Mouse (Mus musculus) embryonic facial prominence, embryonic 11.5 days (tissue): ENCODE measurements at regions not wholly inside any gene's neighbourhood (a gene's known extent, or its start where the extent isn't known, plus 50 kb on each side); places are given as distances from the start of the nearest gene placed in this dataset.

Experiments used
- ATAC-seq: fragments of 200-750 bp; cut with Nextera tagmentation; replicated peaks from 2 replicates; pipeline ENCODE4 v1.8.0; 2017; ENCODE audit warnings: low read depth; ENCODE audit not compliant: insufficient number of reproducible peaks, low FRiP score, low TSS enrichment
- DNase-seq: peaks from one replicate; pipeline ENCODE4 v3.0.0-alpha.2; 2015; ENCODE audit warnings: low spot score
- H3K27ac ChIP-seq: fragments of 300-500 bp; sonication (generic); replicated peaks from 2 replicates; pipeline ENCODE4 v1.5.1; 2014; ENCODE audit warnings: mild to moderate bottlenecking, low read depth, low read length, control low read depth
- H3K27me3 ChIP-seq: fragments of 300-500 bp; sonication (generic); 2 replicates; pipeline ENCODE4 v1.6.1; 2014; ENCODE audit warnings: mild to moderate bottlenecking, low read length, moderate library complexity, mixed read lengths; ENCODE audit not compliant: control insufficient read depth, insufficient read depth
- H3K36me3 ChIP-seq: fragments of 300-500 bp; sonication (generic); replicated peaks from 2 replicates; pipeline ENCODE4 v1.6.1; 2014; ENCODE audit warnings: low read depth, mild to moderate bottlenecking, low read length, moderate library complexity, mixed read lengths; ENCODE audit not compliant: control insufficient read depth, insufficient read depth
- H3K4me1 ChIP-seq: fragments of 300-500 bp; sonication (generic); 2 replicates; pipeline ENCODE4 v1.6.1; 2014; ENCODE audit warnings: low read length, mixed read lengths; ENCODE audit not compliant: control insufficient read depth, insufficient read depth
- H3K4me2 ChIP-seq: fragments of 300-500 bp; sonication (generic); 2 replicates; pipeline ENCODE4 v1.6.1; 2014; ENCODE audit warnings: low read depth, mild to moderate bottlenecking, control low read depth, low read length, moderate library complexity
- H3K4me3 ChIP-seq: fragments of 300-500 bp; sonication (generic); 2 replicates; pipeline ENCODE4 v1.5.1; 2014; ENCODE audit warnings: low read depth, low read length, control low read depth
- H3K9ac ChIP-seq: fragments of 300-500 bp; sonication (generic); replicated peaks from 2 replicates; pipeline ENCODE4 v1.6.1; 2014; ENCODE audit warnings: mild to moderate bottlenecking, control low read depth, low read length
- H3K9me3 ChIP-seq: fragments of 300-500 bp; sonication (generic); replicated peaks from 2 replicates; pipeline ENCODE4 v1.6.1; 2016; ENCODE audit warnings: mild to moderate bottlenecking, low read length, inconsistent platforms, mixed read lengths; ENCODE audit not compliant: control insufficient read depth
- WGBS: fragments of 180-500 bp; shearing (Covaris S2); extraction: QIAGEN DNeasy Blood & Tissue Kit; methylation state at CpG from one replicate; pipeline ENCODE4 v1.1.7; 2014; 5-methylcytosine and 5-hydroxymethylcytosine counted together

GRCm38 (mm10) chr9:87649015-87649978 lies 81.8 kb downstream of the Tbx18 start:
- no peak for DNase-seq
- no peak overlapping the region for H3K4me3 ChIP-seq
- H3K4me2 ChIP-seq = no peak overlapping the region
- no peak for ATAC-seq
- no peak overlapping the region for H3K9ac ChIP-seq
- H3K4me1 ChIP-seq = no peaks in the 10 kb centered on the region
- no peaks in the 10 kb centered on the region for H3K27me3 ChIP-seq
- 61% methylated on average over 6 of the region's 6 CpGs for WGBS
- no peaks in the 10 kb centered on the region for H3K36me3 ChIP-seq
- no peak overlapping the region for H3K27ac ChIP-seq
- H3K9me3 ChIP-seq = no peaks in the 10 kb centered on the region

DNA sequence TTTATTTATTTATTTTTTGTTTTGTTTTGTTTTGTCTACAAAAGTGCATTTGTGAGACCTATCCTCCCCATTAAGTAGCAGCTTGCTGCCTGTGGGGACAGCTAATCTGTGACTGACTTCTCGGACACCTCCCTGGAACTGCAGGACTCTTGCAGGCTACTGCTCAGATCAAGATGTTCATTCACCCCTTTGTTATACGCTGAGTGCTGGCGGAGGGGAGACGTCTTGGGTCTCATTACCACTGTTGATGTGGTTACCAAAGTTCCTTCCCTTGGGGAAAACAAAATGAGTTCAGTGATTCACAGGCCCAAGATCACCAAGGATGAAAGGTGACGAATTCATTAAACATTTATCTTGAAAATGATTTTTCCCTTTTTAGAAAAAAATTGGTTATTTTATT lies 82.7 kb downstream of the Tbx18 start:
- ATAC-seq = no peak
- WGBS = 35% methylated on average over 5 of the region's 5 CpGs
- no peaks in the 10 kb centered on the region for H3K36me3 ChIP-seq
- H3K4me2 ChIP-seq = no peak overlapping the region
- no peaks in the 10 kb centered on the region for H3K4me1 ChIP-seq
- H3K27me3 ChIP-seq = no peaks in the 10 kb centered on the region
- no peak overlapping the region for H3K9ac ChIP-seq
- H3K27ac ChIP-seq = no peak overlapping the region
- DNase-seq = no peak
- no peaks in the 10 kb centered on the region for H3K9me3 ChIP-seq
- no peak overlapping the region for H3K4me3 ChIP-seq

- DNase-seq (no peak), ATAC-seq (no peak)
- Histone ChIP-seq H3K27ac (no peak overlapping the region), H3K4me2 (no peak overlapping the region), H3K4me3 (no peak overlapping the region), H3K27me3 (no peaks in the 10 kb centered on the region), H3K36me3 (no peaks in the 10 kb centered on the region), H3K9ac (no peak overlapping the region), H3K9me3 (no peaks in the 10 kb centered on the region), H3K4me1 (no peaks in the 10 kb centered on the region)
- 82% methylated on average over 5 of the region's 5 CpGs for WGBS
Measured at GRCm38 (mm10) chr9:87645032-87645431, 86.0 kb downstream of the Tbx18 start.

GRCm38 (mm10) chr9:87633863-87634630 lies 97.0 kb downstream of the Tbx18 start:
- Histone ChIP-seq H3K4me3 (no peak overlapping the region), H3K4me1 (no peaks in the 10 kb centered on the region), H3K9ac (no peak overlapping the region), H3K27me3 (no peaks in the 10 kb centered on the region), H3K36me3 (no peaks in the 10 kb centered on the region), H3K4me2 (no peak overlapping the region), H3K27ac (no peak overlapping the region), H3K9me3 (no peaks in the 10 kb centered on the region)
- ATAC-seq (no peak), DNase-seq (no peak)
- WGBS = 93% methylated on average over 5 of the region's 5 CpGs

DNA sequence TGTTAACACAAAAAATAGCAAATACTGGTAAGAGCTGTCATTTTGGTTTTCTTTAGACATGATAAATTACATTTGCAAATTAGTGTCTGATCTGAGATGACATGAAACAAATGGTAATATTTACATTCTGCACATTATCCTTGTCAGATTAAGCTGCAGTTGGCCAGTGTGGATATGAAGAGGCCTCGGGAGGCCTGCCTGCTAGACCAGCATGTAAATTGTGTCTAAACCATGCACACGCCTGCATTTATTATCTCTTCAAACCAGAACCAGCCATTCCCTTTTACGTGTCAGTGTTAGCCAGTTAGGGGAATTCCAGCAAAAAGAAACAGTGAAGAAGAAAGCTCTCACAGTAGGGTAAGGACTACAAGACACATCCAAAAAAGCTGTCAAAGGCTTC lies 104.6 kb downstream of the Tbx18 start:
- DNase-seq = no peak
- Histone ChIP-seq H3K4me3 (no peak overlapping the region), H3K27ac (no peak overlapping the region), H3K9me3 (no peaks in the 10 kb centered on the region), H3K27me3 (no peaks in the 10 kb centered on the region), H3K4me1 (no peaks in the 10 kb centered on the region), H3K9ac (no peak overlapping the region), H3K4me2 (no peak overlapping the region), H3K36me3 (no peaks in the 10 kb centered on the region)
- ATAC-seq = no peak
- WGBS = 73% methylated on average over 3 of the region's 3 CpGs

GRCm38 (mm10) chr9:87618238-87618673 lies 112.8 kb downstream of the Tbx18 start:
- WGBS = 34% methylated on average over 7 of the region's 7 CpGs

DNA sequence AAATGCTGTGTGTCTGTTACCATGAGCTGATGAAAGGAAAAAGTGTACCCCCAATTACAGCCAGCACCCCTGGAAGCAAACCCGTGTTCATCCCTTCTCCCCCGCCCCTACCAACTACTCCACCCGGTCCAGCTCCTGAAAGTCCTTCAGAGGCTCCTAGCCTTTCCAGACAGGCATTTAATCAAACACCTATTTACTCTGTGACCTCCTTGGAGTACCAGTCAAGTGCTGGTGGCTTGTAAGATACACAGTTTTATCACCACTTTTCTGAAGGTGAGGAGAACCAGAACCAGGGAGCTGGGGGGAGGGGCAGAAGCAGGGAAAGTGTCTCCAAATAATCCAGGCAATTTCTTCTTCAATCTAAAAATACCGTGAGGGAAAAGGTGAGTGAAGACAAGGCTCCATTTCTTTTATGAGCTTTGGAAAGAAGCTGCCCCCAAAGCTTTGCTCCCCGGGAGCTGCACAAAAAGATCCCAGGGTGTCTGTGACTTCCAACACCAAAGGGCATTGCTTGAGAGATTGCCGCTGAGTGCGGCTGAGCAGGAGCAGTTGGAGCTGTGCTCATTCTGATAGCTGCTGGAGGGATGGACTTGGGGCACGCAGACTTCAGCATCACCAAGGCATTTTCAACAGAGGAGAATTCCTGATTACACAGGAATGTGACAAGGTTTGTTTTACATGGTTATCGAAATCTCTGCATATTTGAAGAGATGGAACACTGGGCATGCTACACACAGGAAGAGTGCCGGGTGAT lies 123.0 kb downstream of the Tbx18 start:
- Histone ChIP-seq H3K4me2 (no peak overlapping the region), H3K27me3 (no peaks in the 10 kb centered on the region), H3K36me3 (no peaks in the 10 kb centered on the region), H3K4me1 (no peaks in the 10 kb centered on the region), H3K27ac (no peak overlapping the region), H3K4me3 (no peak overlapping the region), H3K9me3 (no peaks in the 10 kb centered on the region), H3K9ac (no peak overlapping the region)
- DNase-seq = no peak
- WGBS = 69% methylated on average over 10 of the region's 10 CpGs
- no peak for ATAC-seq

More at GRCm38 (mm10) chr9:87618238-87618673, 112.8 kb downstream of the Tbx18 start:
- Histone ChIP-seq H3K27me3 (no peaks in the 10 kb centered on the region), H3K9ac (no peak overlapping the region), H3K4me1 (no peaks in the 10 kb centered on the region), H3K4me2 (no peak overlapping the region), H3K36me3 (no peaks in the 10 kb centered on the region), H3K9me3 (no peaks in the 10 kb centered on the region), H3K27ac (no peak overlapping the region), H3K4me3 (no peak overlapping the region)
- ATAC-seq (peak; percentile 73), DNase-seq (no peak)
